Mouse (Mus musculus): Measurements from ENCODE around the gene Mlph. TPM values are rescaled to one million over a fixed set of nuclear protein-coding genes. Genes with fewer than 3 reads are reported as not detected.

Gene Mlph
- total and polyA plus RNA-seq, 3 experiments = not detected

GRCm38 (mm10) chr1:90995916-90996315, 81.0 kb downstream of the Mlph start:
- Histone ChIP-seq H3K9ac (ENCODE audit: control insufficient read depth, low read depth, low read length, poor library complexity, severe bottlenecking) (no peak overlapping the region), H3K27me3 (ENCODE audit: control insufficient read depth in 1 of 2, insufficient read depth in 2 of 2, low read length in 2 of 2) (no peaks in the 10 kb centered on the region; a peak in 1 of 4 replicates), H3K9me3 (replicated peaks; ENCODE audit: insufficient read depth, low read length) (no peaks in the 10 kb centered on the region), H3K4me1 (ENCODE audit: control insufficient read depth in 1 of 2, insufficient read depth in 2 of 2, low read length in 2 of 2) (no peaks in the 10 kb centered on the region), H3K36me3 (ENCODE audit: control insufficient read depth in 1 of 2, insufficient read depth in 2 of 2, low read length in 2 of 2) (no peaks in the 10 kb centered on the region), H3K4me3 (ENCODE audit: control insufficient read depth in 1 of 2, insufficient read depth in 1 of 2, low read depth in 2 of 2, low read length in 2 of 2) (no peak overlapping the region), H3K27ac (ENCODE audit: control insufficient read depth, low read depth, low read length) (no peak overlapping the region), H3K79me2 (ENCODE audit: control insufficient read depth, insufficient read depth, low read length, poor library complexity) (no peaks in the 10 kb centered on the region)
- TF ChIP-seq CTCF (IDR thresholded peaks at IDR 0.05 in 2 of 3, conservative IDR thresholded peaks at IDR 0.05 in 1 of 3; ENCODE audit: control insufficient read depth in 1 of 3, insufficient read depth in 1 of 3, low read depth in 2 of 3, low read length in 3 of 3, poor library complexity in 1 of 3, severe bottlenecking in 1 of 3) = no peak
- no peak for TF ChIP-seq SMC3 (IDR thresholded peaks at IDR 0.05; ENCODE audit: low read depth, low read length)
- TF ChIP-seq MAZ (IDR thresholded peaks at IDR 0.05; ENCODE audit: low read depth, low read length) = no peak
- no peak for TF ChIP-seq ZKSCAN1 (IDR thresholded peaks at IDR 0.05; ENCODE audit: low read depth, low read length)
- TF ChIP-seq BHLHE40 (IDR thresholded peaks at IDR 0.05; ENCODE audit: borderline replicate concordance, low read depth, low read length) = no peak
- TF ChIP-seq ETS1 (IDR thresholded peaks at IDR 0.05; ENCODE audit: low read depth, low read length) = no peak
- no peak for TF ChIP-seq ZC3H11A (IDR thresholded peaks at IDR 0.05; ENCODE audit: low read depth, low read length)
- TF ChIP-seq TAL1 (IDR thresholded peaks at IDR 0.05; ENCODE audit: low read length) = no peak
- TF ChIP-seq USF2 (IDR thresholded peaks at IDR 0.05; ENCODE audit: borderline replicate concordance in 1 of 2, insufficient read depth in 1 of 2, low read depth in 1 of 2, low read length in 2 of 2) = no peak
- TF ChIP-seq GABPA (IDR thresholded peaks at IDR 0.05; ENCODE audit: low read depth, low read length) = no peak
- TF ChIP-seq POLR2AphosphoS5 (IDR thresholded peaks at IDR 0.05; ENCODE audit: borderline replicate concordance, low read depth, low read length) = no peak
- TF ChIP-seq USF1 (IDR thresholded peaks at IDR 0.05; ENCODE audit: low read depth, low read length) = no peak
- no peak for TF ChIP-seq UBTF (IDR thresholded peaks at IDR 0.05; ENCODE audit: borderline replicate concordance, insufficient read depth, low read depth, low read length)
- no peak for TF ChIP-seq MYC (IDR thresholded peaks at IDR 0.05; ENCODE audit: low read depth, low read length)
- no peak for TF ChIP-seq CHD2 (IDR thresholded peaks at IDR 0.05; ENCODE audit: low read length)
- no peak for TF ChIP-seq POLR2A (IDR thresholded peaks at IDR 0.05; ENCODE audit: control insufficient read depth in 1 of 2, insufficient read depth in 1 of 2, low read depth in 1 of 2, low read length in 2 of 2, poor library complexity in 1 of 2)
- TF ChIP-seq ZMIZ1 (IDR thresholded peaks at IDR 0.05; ENCODE audit: low read depth, low read length) = no peak
- no peak for TF ChIP-seq EP300 (IDR thresholded peaks at IDR 0.05; ENCODE audit: low read depth in 1 of 2, low read length in 2 of 2)
- no peak for TF ChIP-seq RCOR1 (IDR thresholded peaks at IDR 0.05; ENCODE audit: low read depth, low read length)
- no peak for TF ChIP-seq ELF1 (IDR thresholded peaks at IDR 0.05; ENCODE audit: low read depth, low read length)
- no peak for DNase-seq (ENCODE audit: low read depth, low spot score)

- no peaks in the 10 kb centered on the region; a peak in 1 of 4 replicates for H3K27me3 ChIP-seq (ENCODE audit: control insufficient read depth in 1 of 2, insufficient read depth in 2 of 2, low read length in 2 of 2)
- H3K4me3 ChIP-seq (ENCODE audit: control insufficient read depth in 1 of 2, insufficient read depth in 1 of 2, low read depth in 2 of 2, low read length in 2 of 2) = no peak overlapping the region
- no peak for DNase-seq (ENCODE audit: low read depth, low spot score)
- H3K9ac ChIP-seq (ENCODE audit: control insufficient read depth, low read depth, low read length, poor library complexity, severe bottlenecking) = no peak overlapping the region
- no peaks in the 10 kb centered on the region for H3K9me3 ChIP-seq (replicated peaks; ENCODE audit: insufficient read depth, low read length)
- no peaks in the 10 kb centered on the region for H3K79me2 ChIP-seq (ENCODE audit: control insufficient read depth, insufficient read depth, low read length, poor library complexity)
- no peak overlapping the region for H3K27ac ChIP-seq (ENCODE audit: control insufficient read depth, low read depth, low read length)
- TF ChIP-seq GABPA (IDR thresholded peaks at IDR 0.05; ENCODE audit: low read depth, low read length) = no peak
- no peak for TF ChIP-seq MEF2A (IDR thresholded peaks at IDR 0.05; ENCODE audit: extremely low read depth, insufficient replicate concordance, low read depth, low read length, poor library complexity, severe bottlenecking)
- no peak for TF ChIP-seq MXI1 (IDR thresholded peaks at IDR 0.05; ENCODE audit: low read depth, low read length)
- TF ChIP-seq MAZ (IDR thresholded peaks at IDR 0.05; ENCODE audit: low read depth, low read length) = no peak
- no peak for TF ChIP-seq MAFK (IDR thresholded peaks at IDR 0.05; ENCODE audit: borderline replicate concordance, low read depth, low read length)
- TF ChIP-seq SIN3A (IDR thresholded peaks at IDR 0.05; ENCODE audit: low read length) = no peak
- no peak for TF ChIP-seq NRF1 (IDR thresholded peaks at IDR 0.05; ENCODE audit: insufficient read depth, low read depth, low read length, poor library complexity, severe bottlenecking)
- H3K4me1 ChIP-seq (ENCODE audit: control insufficient read depth in 1 of 2, insufficient read depth in 2 of 2, low read length in 2 of 2) = no peaks in the 10 kb centered on the region
- H3K36me3 ChIP-seq (ENCODE audit: control insufficient read depth in 1 of 2, insufficient read depth in 2 of 2, low read length in 2 of 2) = no peaks in the 10 kb centered on the region
These were observed 82.3 kb downstream of the Mlph start for GRCm38 (mm10) chr1:90997136-90997535.

Data from MEL (cell line).